Mouse (Mus musculus) left cerebral cortex, adult 8-10 months (tissue): Measurements from ENCODE around the gene Rnaseh2c. TPM values are rescaled to one million over a fixed set of nuclear protein-coding genes. Genes with fewer than 3 reads are reported as not detected.

Source experiments
- total RNA-seq, 4 experiments: library from RNA; stranded (reverse); gene quantifications; 2 replicates each; pipeline ENCODE4 v1.2.4; 2022

Gene Rnaseh2c
- total RNA-seq, 4 experiments from 2014 or later: 68.0 to 88.2 (median 72.1) TPM

Other genes starting within 250 kb of the Rnaseh2c start
- 10 to 100 TPM; 22.1 to 29.0 (median 23.8) TPM for gene Eif1ad, start 235.1 kb upstream of the Rnaseh2c start, total RNA-seq
- gene Banf1, start 234.7 kb upstream of the Rnaseh2c start, total RNA-seq: 10 to 100 TPM; 66.5 to 85.5 (median 77.9) TPM
- gene Sart1, start 213.2 kb upstream of the Rnaseh2c start, total RNA-seq: 100 to 1,000 TPM in 2 of 4 experiments, 10 to 100 TPM in 2; 85.6 to 109 (median 94.2) TPM
- not detected for gene Tsga10ip, start 199.3 kb upstream of the Rnaseh2c start, total RNA-seq
- gene Drap1, start 176.9 kb upstream of the Rnaseh2c start, total RNA-seq: 100 to 1,000 TPM; 253 to 272 (median 266) TPM
- gene AI837181, start 176.7 kb upstream of the Rnaseh2c start, total RNA-seq: 10 to 100 TPM; 70.4 to 79.1 (median 75.0) TPM
- not detected for gene Fosl1, start 154.3 kb upstream of the Rnaseh2c start, total RNA-seq
- gene Ccdc85b, start 144.0 kb upstream of the Rnaseh2c start, total RNA-seq: 10 to 100 TPM; 26.2 to 30.7 (median 29.4) TPM
- gene Fibp, start 141.3 kb upstream of the Rnaseh2c start, total RNA-seq: 100 to 1,000 TPM in 1 of 4 experiments, 10 to 100 TPM in 3; 89.0 to 124 (median 93.6) TPM
- 1 to 10 TPM in 1 of 4 experiments, under 1 TPM in 3; 0.30 to 1.0 (median 0.46) TPM for gene Ctsw, start 133.4 kb upstream of the Rnaseh2c start, total RNA-seq
- 10 to 100 TPM; 16.0 to 21.9 (median 18.7) TPM for gene Efemp2, start 127.9 kb upstream of the Rnaseh2c start, total RNA-seq
- gene Mus81, start 113.5 kb upstream of the Rnaseh2c start, total RNA-seq: 10 to 100 TPM; 29.7 to 36.3 (median 35.4) TPM
- gene Cfl1, start 111.4 kb upstream of the Rnaseh2c start, total RNA-seq: 1,000 to 10,000 TPM; 1,338 to 1,440 (median 1,412) TPM
- gene 1700020D05Rik, start 98.1 kb upstream of the Rnaseh2c start, total RNA-seq: 1 to 10 TPM; 6.6 to 8.6 (median 7.1) TPM
- 10 to 100 TPM; 82.4 to 93.9 (median 89.3) TPM for gene Snx32, start 91.3 kb upstream of the Rnaseh2c start, total RNA-seq
- not detected for gene Ovol1, start 41.2 kb upstream of the Rnaseh2c start, total RNA-seq
- 1 to 10 TPM; 6.9 to 9.1 (median 7.8) TPM for gene Ap5b1, start 33.8 kb upstream of the Rnaseh2c start, total RNA-seq
- 100 to 1,000 TPM in 1 of 4 experiments, 10 to 100 TPM in 3; 87.3 to 115 (median 97.0) TPM for gene Kat5, start 8.4 kb downstream of the Rnaseh2c start, total RNA-seq
- gene Rela, start 35.6 kb downstream of the Rnaseh2c start, total RNA-seq: 10 to 100 TPM; 22.5 to 25.3 (median 23.7) TPM
- 10 to 100 TPM; 12.5 to 20.7 (median 14.9) TPM for gene Sipa1, start 61.8 kb downstream of the Rnaseh2c start, total RNA-seq
- gene Map3k11, start 86.9 kb downstream of the Rnaseh2c start, total RNA-seq: 10 to 100 TPM; 19.0 to 20.2 (median 19.7) TPM
- 10 to 100 TPM; 74.4 to 86.8 (median 80.3) TPM for gene Pcnx3, start 87.0 kb downstream of the Rnaseh2c start, total RNA-seq
- gene Kcnk7, start 102.5 kb downstream of the Rnaseh2c start, total RNA-seq: under 1 TPM in 1 of 4 experiments, not detected in 3; 0.37 TPM
- 10 to 100 TPM; 15.8 to 22.9 (median 19.9) TPM for gene Ehbp1l1, start 124.4 kb downstream of the Rnaseh2c start, total RNA-seq
- 10 to 100 TPM; 24.9 to 30.9 (median 26.1) TPM for gene Fam89b, start 127.8 kb downstream of the Rnaseh2c start, total RNA-seq
- 10 to 100 TPM; 35.0 to 42.2 (median 41.3) TPM for gene Ltbp3, start 139.0 kb downstream of the Rnaseh2c start, total RNA-seq
- 100 to 1,000 TPM in 1 of 4 experiments, 10 to 100 TPM in 3; 88.9 to 100 (median 94.9) TPM for gene Scyl1, start 169.5 kb downstream of the Rnaseh2c start, total RNA-seq